Mouse (Mus musculus): Measurements from ENCODE around the gene Myo1h. TPM values are rescaled to one million over a fixed set of nuclear protein-coding genes. Genes with fewer than 3 reads are reported as not detected.

Gene Myo1h
- polyA plus RNA-seq, 1 experiment from 2014 or later: 0.38 TPM

DNA sequence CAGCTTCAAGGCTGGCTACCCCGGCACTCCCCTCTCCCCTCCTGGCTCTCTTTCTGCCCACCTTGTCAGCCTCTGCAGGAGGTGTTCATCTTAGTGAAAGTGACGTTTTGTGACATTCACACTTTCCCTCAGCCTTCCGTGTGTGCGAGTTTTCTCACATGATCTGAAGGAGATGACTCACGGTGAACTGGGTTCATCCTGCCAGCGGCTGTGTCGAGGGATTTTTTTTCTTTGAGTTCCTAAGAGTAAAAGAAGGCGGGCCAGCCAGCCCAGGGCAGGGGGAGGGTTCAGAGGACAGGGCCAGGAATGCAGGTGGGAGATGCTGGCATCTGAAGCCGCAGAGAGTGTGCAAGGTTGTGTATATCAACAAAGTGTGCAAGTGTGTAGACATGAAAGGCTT, 104.2 kb downstream of the Myo1h start:
- Histone ChIP-seq H3K4me3 (ENCODE audit: low read depth, low read length) (no peak overlapping the region), H3K27me3 (ENCODE audit: control insufficient read depth, insufficient read depth, low read length) (no peaks in the 10 kb centered on the region), H3K27ac (replicated peaks; ENCODE audit: low read depth, low read length) (no peak overlapping the region), H3K4me1 (ENCODE audit: control insufficient read depth, insufficient read depth, low read length) (no peaks in the 10 kb centered on the region), H3K9me3 (replicated peaks; ENCODE audit: control insufficient read depth, low read length) (no peaks in the 10 kb centered on the region), H3K9ac (replicated peaks; ENCODE audit: low read length) (no peak overlapping the region), H3K36me3 (replicated peaks; ENCODE audit: control insufficient read depth, insufficient read depth, low read depth, low read length) (peaks cover 9% of the 10 kb centered on the region), H3K4me2 (ENCODE audit: low read depth, low read length) (no peak overlapping the region)
- DNase-seq (ENCODE audit: low spot score): no peak
- no peak for ATAC-seq (replicated peaks; ENCODE audit: insufficient number of reproducible peaks, low FRiP score, low TSS enrichment, low read depth)
- WGBS: 86% methylated on average over 9 of the region's 9 CpGs

DNA sequence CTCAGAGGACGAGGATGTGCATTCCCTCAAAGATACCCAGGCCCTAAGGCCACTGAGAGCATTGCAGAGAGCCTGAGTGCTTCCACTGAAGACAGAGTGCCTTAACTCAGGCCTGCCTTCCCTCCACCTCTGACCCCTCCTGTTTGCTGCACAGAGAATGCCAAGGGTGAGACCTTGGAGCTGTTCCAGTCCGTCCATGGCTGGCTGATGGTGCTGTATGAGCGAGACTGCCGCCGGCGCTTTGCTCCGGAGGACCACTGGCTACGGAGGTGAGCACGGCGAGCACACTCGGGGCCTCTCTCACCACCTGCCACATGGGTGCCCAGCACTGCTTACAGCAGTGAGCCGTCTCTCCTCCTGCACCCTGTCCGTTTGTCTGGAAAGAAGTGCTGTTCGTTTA, 117.6 kb downstream of the Myo1h start:
- no peak for ATAC-seq (replicated peaks; ENCODE audit: insufficient number of reproducible peaks, low FRiP score, low TSS enrichment, low read depth)
- no peak for DNase-seq (ENCODE audit: low spot score)
- H3K9me3 ChIP-seq (replicated peaks; ENCODE audit: control insufficient read depth, low read length): no peaks in the 10 kb centered on the region
- no peak overlapping the region for H3K9ac ChIP-seq (replicated peaks; ENCODE audit: low read length)
- H3K4me2 ChIP-seq (ENCODE audit: low read depth, low read length): no peak overlapping the region
- H3K36me3 ChIP-seq (replicated peaks; ENCODE audit: control insufficient read depth, insufficient read depth, low read depth, low read length): peaks cover 37% of the 10 kb centered on the region
- no peaks in the 10 kb centered on the region for H3K4me1 ChIP-seq (ENCODE audit: control insufficient read depth, insufficient read depth, low read length)
- WGBS: 89% methylated on average over 14 of the region's 14 CpGs
- no peak overlapping the region for H3K27ac ChIP-seq (replicated peaks; ENCODE audit: low read depth, low read length)
- H3K4me3 ChIP-seq (ENCODE audit: low read depth, low read length): no peak overlapping the region
- no peaks in the 10 kb centered on the region for H3K27me3 ChIP-seq (ENCODE audit: control insufficient read depth, insufficient read depth, low read length)

DNA sequence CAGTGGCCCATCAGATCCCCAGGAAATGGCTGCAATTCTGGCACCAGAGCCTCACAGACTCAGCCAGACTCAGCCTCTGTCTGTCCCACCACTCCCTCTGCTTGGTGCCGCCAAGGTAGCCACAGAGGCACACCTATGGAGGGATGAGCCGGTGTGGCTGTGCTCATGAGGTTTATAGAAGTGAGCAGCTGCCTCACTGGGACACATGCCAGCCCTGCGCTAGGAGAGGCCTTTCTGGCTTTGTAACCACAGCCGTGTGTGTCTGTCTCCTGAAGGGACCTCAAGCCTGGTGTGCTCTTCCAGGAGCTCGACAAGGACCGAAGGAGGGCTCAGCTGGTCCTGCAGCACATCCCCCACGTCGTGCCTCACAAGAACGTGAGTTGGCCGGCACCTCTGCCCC, 118.3 kb downstream of the Myo1h start:
- Histone ChIP-seq H3K9me3 (replicated peaks; ENCODE audit: control insufficient read depth, low read length) (no peaks in the 10 kb centered on the region), H3K27ac (replicated peaks; ENCODE audit: low read depth, low read length) (no peak overlapping the region), H3K4me3 (ENCODE audit: low read depth, low read length) (no peak overlapping the region), H3K36me3 (replicated peaks; ENCODE audit: control insufficient read depth, insufficient read depth, low read depth, low read length) (peaks cover 37% of the 10 kb centered on the region), H3K4me2 (ENCODE audit: low read depth, low read length) (no peak overlapping the region), H3K27me3 (ENCODE audit: control insufficient read depth, insufficient read depth, low read length) (no peaks in the 10 kb centered on the region), H3K4me1 (ENCODE audit: control insufficient read depth, insufficient read depth, low read length) (no peaks in the 10 kb centered on the region), H3K9ac (replicated peaks; ENCODE audit: low read length) (no peak overlapping the region)
- 89% methylated on average over 10 of the region's 10 CpGs for WGBS
- ATAC-seq (replicated peaks; ENCODE audit: insufficient number of reproducible peaks, low FRiP score, low TSS enrichment, low read depth) (no peak), DNase-seq (ENCODE audit: low spot score) (no peak)

DNA sequence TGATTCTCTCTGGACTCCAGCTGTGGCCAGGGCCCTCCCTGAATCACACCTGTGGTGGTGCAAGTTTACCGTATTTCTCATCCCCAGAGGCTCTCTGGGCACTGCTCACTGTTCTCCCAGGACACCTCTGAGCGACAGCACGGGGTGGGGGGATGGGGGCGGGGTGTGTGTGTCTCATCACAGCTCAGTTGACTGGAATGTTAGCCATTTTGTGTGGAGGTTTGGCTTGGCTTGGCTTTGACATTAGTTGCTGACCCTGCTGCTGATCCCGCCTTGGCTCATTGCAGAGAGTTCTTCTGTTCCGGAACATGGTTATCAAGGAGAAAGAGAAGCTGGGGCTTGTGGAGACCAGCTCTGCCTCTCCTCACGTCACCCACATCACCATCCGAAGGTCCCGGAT, 118.8 kb downstream of the Myo1h start:
- H3K4me2 ChIP-seq (ENCODE audit: low read depth, low read length): no peak overlapping the region
- no peaks in the 10 kb centered on the region for H3K9me3 ChIP-seq (replicated peaks; ENCODE audit: control insufficient read depth, low read length)
- 91% methylated on average over 9 of the region's 9 CpGs for whole genome bisulfite sequencing
- no peaks in the 10 kb centered on the region for H3K27me3 ChIP-seq (ENCODE audit: control insufficient read depth, insufficient read depth, low read length)
- peaks cover 33% of the 10 kb centered on the region for H3K36me3 ChIP-seq (replicated peaks; ENCODE audit: control insufficient read depth, insufficient read depth, low read depth, low read length)
- DNase-seq (ENCODE audit: low spot score) (no peak), ATAC-seq (replicated peaks; ENCODE audit: insufficient number of reproducible peaks, low FRiP score, low TSS enrichment, low read depth) (no peak)
- H3K4me1 ChIP-seq (ENCODE audit: control insufficient read depth, insufficient read depth, low read length): no peaks in the 10 kb centered on the region
- no peak overlapping the region for H3K9ac ChIP-seq (replicated peaks; ENCODE audit: low read length)
- no peak overlapping the region for H3K4me3 ChIP-seq (ENCODE audit: low read depth, low read length)
- H3K27ac ChIP-seq (replicated peaks; ENCODE audit: low read depth, low read length): no peak overlapping the region

DNA sequence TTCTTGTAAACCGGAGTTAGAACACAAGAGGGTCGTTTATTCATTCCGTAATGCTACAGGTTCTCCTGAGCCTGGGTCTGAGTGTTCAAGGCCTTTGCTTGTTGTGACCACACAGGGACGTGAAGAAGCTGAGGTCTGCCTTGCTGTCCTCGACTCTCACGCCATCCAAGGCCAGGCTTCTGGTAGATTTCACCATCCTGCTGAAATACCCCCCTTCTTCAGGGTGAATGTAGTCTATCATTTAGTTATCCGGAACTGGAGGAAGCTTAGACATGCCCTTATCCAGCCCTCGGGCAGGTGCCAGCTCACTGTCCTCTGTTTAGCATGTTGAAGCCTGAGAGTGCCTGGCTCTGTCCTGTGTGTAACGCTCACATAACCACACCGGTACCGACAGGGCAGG, 119.9 kb downstream of the Myo1h start:
- Histone ChIP-seq H3K4me2 (ENCODE audit: low read depth, low read length) (no peak overlapping the region), H3K9ac (replicated peaks; ENCODE audit: low read length) (no peak overlapping the region), H3K4me3 (ENCODE audit: low read depth, low read length) (no peak overlapping the region), H3K9me3 (replicated peaks; ENCODE audit: control insufficient read depth, low read length) (no peaks in the 10 kb centered on the region), H3K27ac (replicated peaks; ENCODE audit: low read depth, low read length) (no peak overlapping the region), H3K36me3 (replicated peaks; ENCODE audit: control insufficient read depth, insufficient read depth, low read depth, low read length) (peaks cover 27% of the 10 kb centered on the region), H3K4me1 (ENCODE audit: control insufficient read depth, insufficient read depth, low read length) (no peaks in the 10 kb centered on the region), H3K27me3 (ENCODE audit: control insufficient read depth, insufficient read depth, low read length) (no peaks in the 10 kb centered on the region)
- DNase-seq (ENCODE audit: low spot score) (no peak), ATAC-seq (replicated peaks; ENCODE audit: insufficient number of reproducible peaks, low FRiP score, low TSS enrichment, low read depth) (no peak)
- WGBS: 88% methylated on average over 11 of the region's 11 CpGs

DNA sequence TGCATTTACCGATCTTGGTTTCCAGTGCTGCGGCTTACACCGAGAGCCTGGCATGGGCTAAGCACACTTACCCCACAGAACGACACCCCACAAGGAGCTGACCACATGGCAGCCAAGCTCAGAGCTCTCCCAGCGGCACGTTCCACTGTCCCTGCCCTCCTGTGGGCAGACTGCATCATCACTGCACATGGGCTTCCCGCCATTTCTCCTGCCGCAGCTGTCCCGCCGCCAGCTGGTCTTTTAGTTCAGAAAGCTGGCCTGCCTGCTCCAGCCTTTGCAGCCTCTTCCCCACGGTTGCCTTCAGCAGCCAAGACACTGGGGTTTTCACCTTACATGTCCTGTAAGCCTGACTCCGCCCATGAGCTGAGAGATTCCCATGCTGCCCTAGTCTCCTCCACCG, 121.5 kb downstream of the Myo1h start:
- no peak overlapping the region for H3K4me2 ChIP-seq (ENCODE audit: low read depth, low read length)
- H3K27me3 ChIP-seq (ENCODE audit: control insufficient read depth, insufficient read depth, low read length): no peaks in the 10 kb centered on the region
- no peak overlapping the region for H3K27ac ChIP-seq (replicated peaks; ENCODE audit: low read depth, low read length)
- no peak for DNase-seq (ENCODE audit: low spot score)
- H3K9ac ChIP-seq (replicated peaks; ENCODE audit: low read length): no peak overlapping the region; the same call in 1 of the 2 replicates
- H3K9me3 ChIP-seq (replicated peaks; ENCODE audit: control insufficient read depth, low read length): no peaks in the 10 kb centered on the region
- WGBS: 93% methylated on average over 13 of the region's 13 CpGs
- ATAC-seq (replicated peaks; ENCODE audit: insufficient number of reproducible peaks, low FRiP score, low TSS enrichment, low read depth): no peak
- H3K4me1 ChIP-seq (ENCODE audit: control insufficient read depth, insufficient read depth, low read length): no peaks in the 10 kb centered on the region
- no peak overlapping the region for H3K4me3 ChIP-seq (ENCODE audit: low read depth, low read length)
- H3K36me3 ChIP-seq (replicated peaks; ENCODE audit: control insufficient read depth, insufficient read depth, low read depth, low read length): peaks cover 27% of the 10 kb centered on the region

DNA sequence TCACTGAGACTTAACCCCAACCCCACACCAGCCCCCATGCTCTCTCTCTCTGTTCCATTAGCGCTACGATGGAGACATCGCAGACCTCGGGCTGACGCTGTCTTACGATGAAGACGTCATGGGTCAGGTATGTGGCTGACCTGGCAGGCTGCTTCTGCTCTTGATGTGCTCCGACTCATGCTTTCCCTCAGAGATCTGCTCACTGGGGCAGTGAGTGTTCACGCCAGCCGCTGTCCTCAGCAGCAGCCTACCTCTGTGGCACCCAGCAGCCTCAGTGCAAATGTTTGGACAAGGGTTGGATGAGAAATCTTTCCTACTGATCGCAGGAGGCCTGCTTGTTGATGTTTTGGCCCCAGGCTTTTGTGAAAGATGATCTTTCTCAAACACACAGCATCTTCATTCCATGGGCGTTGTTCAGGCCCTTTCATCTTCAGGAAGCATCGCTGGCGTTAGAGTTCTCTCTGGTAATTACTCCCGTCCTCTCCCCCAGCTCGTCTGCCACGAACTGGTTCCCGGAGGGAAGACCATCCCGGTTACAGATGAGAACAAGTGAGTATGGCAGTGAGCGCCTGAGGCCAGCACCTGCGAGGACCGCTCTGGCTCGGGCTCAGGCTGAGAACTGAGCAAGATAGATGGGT, 123.5 kb downstream of the Myo1h start:
- Histone ChIP-seq H3K27ac (replicated peaks; ENCODE audit: low read depth, low read length) (no peak overlapping the region), H3K27me3 (ENCODE audit: control insufficient read depth, insufficient read depth, low read length) (no peaks in the 10 kb centered on the region), H3K9me3 (replicated peaks; ENCODE audit: control insufficient read depth, low read length) (no peaks in the 10 kb centered on the region), H3K9ac (replicated peaks; ENCODE audit: low read length) (no peak overlapping the region), H3K36me3 (replicated peaks; ENCODE audit: control insufficient read depth, insufficient read depth, low read depth, low read length) (peaks cover 30% of the 10 kb centered on the region), H3K4me1 (ENCODE audit: control insufficient read depth, insufficient read depth, low read length) (no peaks in the 10 kb centered on the region), H3K4me2 (ENCODE audit: low read depth, low read length) (no peak overlapping the region), H3K4me3 (ENCODE audit: low read depth, low read length) (no peak overlapping the region)
- ATAC-seq (replicated peaks; ENCODE audit: insufficient number of reproducible peaks, low FRiP score, low TSS enrichment, low read depth) (no peak), DNase-seq (ENCODE audit: low spot score) (peak; percentile 12)
- WGBS: 72% methylated on average over 23 of the region's 23 CpGs

DNA sequence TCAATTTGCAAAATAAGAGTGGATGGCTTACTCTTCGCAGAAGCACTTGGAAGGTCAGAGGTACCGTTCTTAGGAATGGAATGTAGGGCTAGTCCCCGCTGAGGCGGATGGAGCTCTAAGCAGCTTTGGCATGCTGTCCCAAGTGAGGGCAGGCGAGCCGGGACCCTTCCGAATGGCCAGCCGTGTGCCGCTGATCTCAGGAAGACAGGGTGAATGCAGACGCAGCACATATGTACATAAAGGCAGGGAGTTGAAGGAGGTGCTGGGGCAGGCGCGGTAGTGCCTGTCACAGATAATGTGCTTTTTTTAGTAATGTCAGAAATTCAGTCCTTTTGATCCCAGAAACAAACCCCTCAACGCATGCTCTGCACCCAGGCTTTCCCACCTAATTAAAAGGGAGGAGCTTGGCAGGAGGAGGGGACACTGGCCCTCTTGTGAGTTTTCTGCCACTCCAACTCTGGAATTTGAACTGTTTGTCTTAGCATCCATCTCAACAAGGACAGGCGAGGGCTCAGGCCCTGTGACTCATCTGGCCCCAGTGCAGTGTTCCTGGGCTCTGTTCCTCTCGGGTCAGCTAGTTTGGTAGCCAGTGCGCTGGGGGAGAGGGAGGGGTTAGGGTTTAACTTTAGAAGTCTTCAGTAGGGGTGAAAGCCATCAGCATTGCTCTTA, 124.2 kb downstream of the Myo1h start:
- Histone ChIP-seq H3K9me3 (replicated peaks; ENCODE audit: control insufficient read depth, low read length) (no peaks in the 10 kb centered on the region), H3K27ac (replicated peaks; ENCODE audit: low read depth, low read length) (no peak overlapping the region), H3K4me1 (ENCODE audit: control insufficient read depth, insufficient read depth, low read length) (no peaks in the 10 kb centered on the region), H3K9ac (replicated peaks; ENCODE audit: low read length) (no peak overlapping the region), H3K4me2 (ENCODE audit: low read depth, low read length) (no peak overlapping the region), H3K4me3 (ENCODE audit: low read depth, low read length) (no peak overlapping the region), H3K27me3 (ENCODE audit: control insufficient read depth, insufficient read depth, low read length) (no peaks in the 10 kb centered on the region), H3K36me3 (replicated peaks; ENCODE audit: control insufficient read depth, insufficient read depth, low read depth, low read length) (peaks cover 30% of the 10 kb centered on the region)
- WGBS: 71% methylated on average over 16 of the region's 16 CpGs
- ATAC-seq (replicated peaks; ENCODE audit: insufficient number of reproducible peaks, low FRiP score, low TSS enrichment, low read depth) (no peak), DNase-seq (ENCODE audit: low spot score) (no peak)

Measured in embryonic facial prominence, embryonic 11.5 days (tissue).